Mouse (Mus musculus) liver, adult 2 months (tissue): ENCODE measurements around the gene Med7.

Experiments used
- CTCF ChIP-seq: fragments of 200-500 bp; IDR thresholded peaks from 2 replicates; pipeline ENCODE4 v1.5.1; 2011; ENCODE audit warnings: low read depth, low read length, control low read depth
- POLR2A ChIP-seq: fragments of 200-500 bp; IDR thresholded peaks from 2 replicates; pipeline ENCODE4 v1.6.1; 2011; ENCODE audit warnings: low read length, control low read depth; ENCODE audit not compliant: insufficient read depth; ENCODE audit errors: extremely low read depth

GRCm38 (mm10) chr11:46421086-46421888 lies 15.4 kb upstream of the Med7 start:
- no peak for TF ChIP-seq CTCF
- no peak for TF ChIP-seq POLR2A
